Comparison of ENCODE assay signal across 19 mouse cellular contexts in genomic region chr16:94990114-94990513, GRCm38 (mm10). TPM values are rescaled to one million over a fixed set of nuclear protein-coding genes. Genes with fewer than 3 reads are reported as not detected.
A peak's percentile ranks its signal among the peaks of the same experiment; 100 is the strongest.
DNase-seq lines count a peak whose midpoint lies in the region; ATAC-seq and TF ChIP-seq lines count a peak whose summit lies in the region.
"Had no signal": no experiment of that assay in that cellular context is flagged by ENCODE, and none has a peak within 500 bp of the region (broad histone marks: within the 10 kb centered on the region; RNA-seq: fewer than 3 reads in every experiment).

No protein-coding gene starts in this region.

- H3K4me3 ChIP-seq in olfactory bulb, adult 2 months (ENCODE audit: insufficient read depth, low read depth, low read length): no peak overlapping the region
- no peak overlapping the region for H3K4me3 ChIP-seq in kidney, adult 2 months (ENCODE audit: insufficient read depth, low read depth, low read length)
- H3K4me3 ChIP-seq: embryonic facial prominence, embryonic 10.5 days; embryonic facial prominence, embryonic 12.5 days; forebrain, embryonic 13.5 days; forebrain, embryonic 15.5 days had no signal

- no peak for TF ChIP-seq CTCF in olfactory bulb, adult 2 months (IDR thresholded peaks at IDR 0.05; ENCODE audit: insufficient read depth, low read depth, low read length)
- no peak for TF ChIP-seq CTCF in kidney, adult 2 months (conservative IDR thresholded peaks at IDR 0.05; ENCODE audit: insufficient read depth, insufficient read length, low read depth, low read length)

- H3K27me3 ChIP-seq in kidney, adult 2 months (replicated peaks; ENCODE audit: control insufficient read depth, insufficient read depth, low read length): no peaks in the 10 kb centered on the region; the same call in 1 of the 2 replicates
- H3K27me3 ChIP-seq: embryonic facial prominence, embryonic 12.5 days had no signal

- peak; percentile 1 for DNase-seq in cerebellum, adult 9-11 months
- no peak for DNase-seq in cerebellum, adult 11-12 months
- no peak for DNase-seq in frontal cortex, postnatal 36 days (ENCODE audit: low spot score in 2 of 2)
- no peak for DNase-seq in kidney, adult 2 months
- DNase-seq: adrenal gland, adult 2 months; adrenal gland, postnatal 10 days; adrenal gland, postnatal 25 days; cerebellum, adult 11 months; cerebellum, adult 8-10 months; cerebellum, postnatal 14 days; forebrain, postnatal 0 days had no signal

- no peak for TF ChIP-seq POLR2A in olfactory bulb, adult 2 months (IDR thresholded peaks at IDR 0.05; ENCODE audit: insufficient read depth, low read depth, low read length)
- no peak for TF ChIP-seq POLR2A in kidney, adult 2 months (IDR thresholded peaks at IDR 0.05; ENCODE audit: low read depth, low read length)

- H3K27ac ChIP-seq in olfactory bulb, adult 2 months (ENCODE audit: insufficient read depth, low read depth, low read length): peak overlapping the region; percentile 61; the same call in 1 of the 2 replicates
- H3K27ac ChIP-seq in kidney, adult 2 months (ENCODE audit: insufficient read depth, low read depth, low read length): no peak overlapping the region
- H3K27ac ChIP-seq: embryonic facial prominence, embryonic 10.5 days; embryonic facial prominence, embryonic 12.5 days; forebrain, embryonic 13.5 days; forebrain, embryonic 15.5 days had no signal

- no peaks in the 10 kb centered on the region for H3K36me3 ChIP-seq in kidney, adult 2 months (ENCODE audit: control insufficient read depth, insufficient read depth, low read length)
- H3K36me3 ChIP-seq: embryonic facial prominence, embryonic 10.5 days; embryonic facial prominence, embryonic 12.5 days; forebrain, embryonic 15.5 days had no signal

- peaks cover 16% of the 10 kb centered on the region for H3K4me1 ChIP-seq in olfactory bulb, adult 2 months (ENCODE audit: control insufficient read depth, insufficient read depth, low read length)
- H3K4me1 ChIP-seq in kidney, adult 2 months (ENCODE audit: control insufficient read depth, insufficient read depth, low read length): no peaks in the 10 kb centered on the region
- H3K4me1 ChIP-seq: embryonic facial prominence, embryonic 12.5 days; forebrain, embryonic 13.5 days had no signal

- WGBS in olfactory bulb, adult 2 months: 29% methylated on average over 2 of the region's 2 CpGs
- WGBS in kidney, adult 2 months: 75% methylated on average over 2 of the region's 2 CpGs

- ATAC-seq in frontal cortex, adult (ENCODE audit: low TSS enrichment): peak; percentile 56; the same call in 1 of the 2 replicates
- ATAC-seq: forebrain, embryonic 13.5 days; forebrain, embryonic 15.5 days; forebrain, postnatal 0 days had no signal

RNA-seq across cellular contexts. Expression of gene Kcnj6, which starts 7.4 kb away (rescaled TPM):
- not detected in 2 replicates for polyA plus RNA-seq in olfactory bulb, adult 2 months (2012; ENCODE audit: insufficient read depth, insufficient read length, low replicate concordance, missing spikeins)
- polyA plus RNA-seq in kidney, adult 2 months (2012; rRNA removed): not detected in 2 replicates
- polyA plus RNA-seq: adrenal gland, adult 2 months; C2C12; embryonic facial prominence, embryonic 14.5 days had no signal
